ENCODE assay signal across 26 mouse cellular contexts in the genomic region with DNA sequence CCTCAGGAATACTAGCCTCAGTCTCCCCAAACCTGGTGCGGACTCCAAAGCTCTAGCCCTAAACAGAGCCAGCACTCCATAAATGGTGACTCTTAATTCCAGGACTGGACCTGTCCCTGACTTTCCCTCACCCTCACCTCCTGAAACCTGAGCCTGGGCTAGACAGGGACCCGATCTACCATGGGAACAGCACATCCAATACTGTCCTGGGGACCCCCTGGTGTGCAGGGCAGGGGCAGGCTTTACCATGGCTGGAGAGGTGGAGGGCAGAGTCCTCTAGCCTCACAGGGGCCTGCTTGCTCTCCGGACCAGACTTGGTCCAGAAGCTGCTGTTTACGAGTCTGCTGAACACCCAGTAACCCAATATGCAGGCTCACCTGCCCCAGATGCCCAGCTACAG.
"Had no signal": no experiment of that assay in that cellular context is flagged by ENCODE, and none has a peak within 500 bp of the region (broad histone marks: within the 10 kb centered on the region; RNA-seq: fewer than 3 reads in every experiment).

No protein-coding gene starts in this region.

- H3K4me3 ChIP-seq: heart, adult 2 months; heart, embryonic 13.5 days; heart, embryonic 15.5 days; hindbrain, embryonic 12.5 days; kidney, embryonic 15.5 days; limb, embryonic 13.5 days; limb, embryonic 15.5 days; liver, embryonic 12.5 days had no signal

- H3K9me3 ChIP-seq: heart, embryonic 13.5 days; heart, embryonic 15.5 days; hindbrain, embryonic 12.5 days; kidney, embryonic 15.5 days; limb, embryonic 13.5 days; limb, embryonic 15.5 days; liver, embryonic 12.5 days had no signal

- H3K9ac ChIP-seq: heart, embryonic 13.5 days; heart, embryonic 15.5 days; hindbrain, embryonic 12.5 days; hindbrain, embryonic 14.5 days; kidney, embryonic 15.5 days; limb, embryonic 13.5 days; limb, embryonic 15.5 days; liver, embryonic 12.5 days; liver, embryonic 14.5 days had no signal

- H3K27ac ChIP-seq: heart, adult 2 months; heart, embryonic 13.5 days; heart, embryonic 15.5 days; hindbrain, embryonic 12.5 days; hindbrain, embryonic 14.5 days; kidney, embryonic 15.5 days; kidney, postnatal 0 days; limb, embryonic 13.5 days; limb, embryonic 15.5 days; liver, embryonic 12.5 days; liver, embryonic 14.5 days had no signal

- H3K36me3 ChIP-seq: heart, embryonic 13.5 days; heart, embryonic 15.5 days; hindbrain, embryonic 12.5 days; kidney, embryonic 15.5 days; limb, embryonic 13.5 days; limb, embryonic 15.5 days; liver, embryonic 12.5 days had no signal

- ATAC-seq: hindbrain, embryonic 16.5 days; intestine, embryonic 16.5 days; liver, embryonic 12.5 days had no signal

- H3K27me3 ChIP-seq: hindbrain, embryonic 12.5 days; kidney, embryonic 15.5 days; limb, embryonic 13.5 days; limb, embryonic 15.5 days; liver, embryonic 12.5 days had no signal

- H3K4me1 ChIP-seq: heart, embryonic 13.5 days; heart, embryonic 15.5 days; kidney, embryonic 15.5 days; limb, embryonic 13.5 days; limb, embryonic 15.5 days; liver, embryonic 12.5 days had no signal

- H3K4me2 ChIP-seq: heart, embryonic 11.5 days; heart, embryonic 13.5 days; heart, embryonic 15.5 days; hindbrain, embryonic 12.5 days; hindbrain, embryonic 14.5 days; kidney, embryonic 15.5 days; limb, embryonic 13.5 days; limb, embryonic 15.5 days; liver, embryonic 12.5 days had no signal

- DNase-seq: gastrocnemius, postnatal 14 days; gastrocnemius, postnatal 36 days; heart, adult 11 months; heart, adult 2 months; heart, postnatal 14 days; heart, postnatal 36 days; kidney, adult 11 months; kidney, adult 2 months; kidney, adult 9 months; kidney, postnatal 14 days; kidney, postnatal 36 days; layer of hippocampus, postnatal 36 days; left cerebral cortex, postnatal 4 days had no signal
